Mouse (Mus musculus): ENCODE data around the gene Lyrm9. TPM values are rescaled to one million over a fixed set of nuclear protein-coding genes. Genes with fewer than 3 reads are reported as not detected.

Lyrm9 gene
- total and polyA plus RNA-seq, 3 experiments: 22.0 to 49.4 (median 35.3) TPM

- in situ Hi-C loops (cut with MboI; ENCODE audit: low pct_ligation_motif_present, low pct_unique_long_range_greater_than_20kb, low sequenced_read_pairs) (loop anchor here (10.0 kb wide), 1 partner anchor 264 kb away; no protein-coding TSS in a partner anchor), dilution Hi-C loops (cut with MboI; ENCODE audit: extremely low pct_ligation_motif_present, extremely low pct_unique_long_range_greater_than_20kb, low sequenced_read_pairs) (no loop called here)
- H3K79me2 ChIP-seq (replicated peaks; ENCODE audit: control insufficient read depth, extremely low read depth, insufficient read depth, poor library complexity, severe bottlenecking): no peaks in the 10 kb centered on the region
- TF ChIP-seq CTCF (conservative IDR thresholded peaks at IDR 0.05 in 1 of 2, IDR thresholded peaks at IDR 0.05 in 1 of 2; ENCODE audit: low read depth in 2 of 2, low read length in 2 of 2) (peak; percentile 29 to 74; a peak in 3 of 4 replicates), RAD21 (IDR thresholded peaks at IDR 0.05; ENCODE audit: low read depth, low read length) (peak; percentile 79), SMC3 (IDR thresholded peaks at IDR 0.05; ENCODE audit: low read depth, low read length) (peak; percentile 67), USF1 (IDR thresholded peaks at IDR 0.05; ENCODE audit: low read depth, low read length) (no peak), NRF1 (IDR thresholded peaks at IDR 0.05; ENCODE audit: low read depth, low read length) (no peak), ZMIZ1 (IDR thresholded peaks at IDR 0.05; ENCODE audit: low read depth, low read length) (no peak)
- no peak overlapping the region for H3K27ac ChIP-seq (ENCODE audit: insufficient read depth, low read depth)
- no peak overlapping the region for H3K4me3 ChIP-seq (replicated peaks in 1 of 3; ENCODE audit: low read depth in 2 of 3, low read length in 2 of 3, poor library complexity in 1 of 3)
- H3K4me1 ChIP-seq (ENCODE audit: control insufficient read depth in 1 of 2, insufficient read depth in 2 of 2): peaks cover 3 to 27% of the 10 kb centered on the region in 2 experiments
- no peaks in the 10 kb centered on the region for H3K27me3 ChIP-seq (replicated peaks)
- no peak overlapping the region for H3K4me2 ChIP-seq (ENCODE audit: insufficient read depth, low read depth, poor library complexity, severe bottlenecking)
- peak; percentile 57 for DNase-seq (ENCODE audit: extremely low read depth)
- H3K36me3 ChIP-seq (replicated peaks in 1 of 2; ENCODE audit: control insufficient read depth in 1 of 2, insufficient read depth in 1 of 2, low read length in 1 of 2): peaks cover 0 to 13% of the 10 kb centered on the region in 2 experiments
- H3K9ac ChIP-seq (ENCODE audit: insufficient read depth, low read depth): no peak overlapping the region
- H3K9me3 ChIP-seq (replicated peaks; ENCODE audit: low read length): no peaks in the 10 kb centered on the region
These were observed 2.0 kb downstream of the Lyrm9 start for GRCm38 (mm10) chr11:78828386-78828785.

GRCm38 (mm10) chr11:78829373-78829772 lies 3.0 kb downstream of the Lyrm9 start:
- dilution Hi-C loops (cut with MboI; ENCODE audit: extremely low pct_ligation_motif_present, extremely low pct_unique_long_range_greater_than_20kb, low sequenced_read_pairs): no loop called here
- Histone ChIP-seq H3K79me2 (replicated peaks; ENCODE audit: control insufficient read depth, extremely low read depth, insufficient read depth, poor library complexity, severe bottlenecking) (no peaks in the 10 kb centered on the region), H3K27me3 (replicated peaks) (no peaks in the 10 kb centered on the region), H3K36me3 (replicated peaks in 1 of 2; ENCODE audit: control insufficient read depth in 1 of 2, insufficient read depth in 1 of 2, low read length in 1 of 2) (peaks cover 0 to 15% of the 10 kb centered on the region in 2 experiments), H3K4me3 (replicated peaks in 1 of 3; ENCODE audit: low read depth in 2 of 3, low read length in 2 of 3, poor library complexity in 1 of 3) (no peak overlapping the region), H3K4me1 (ENCODE audit: control insufficient read depth in 1 of 2, insufficient read depth in 2 of 2) (peaks cover 3 to 24% of the 10 kb centered on the region in 2 experiments), H3K4me2 (ENCODE audit: insufficient read depth, low read depth, poor library complexity, severe bottlenecking) (no peak overlapping the region), H3K27ac (ENCODE audit: insufficient read depth, low read depth) (no peak overlapping the region), H3K9me3 (replicated peaks; ENCODE audit: low read length) (no peaks in the 10 kb centered on the region), H3K9ac (ENCODE audit: insufficient read depth, low read depth) (no peak overlapping the region)
- in situ Hi-C loops (cut with MboI; ENCODE audit: low pct_ligation_motif_present, low pct_unique_long_range_greater_than_20kb, low sequenced_read_pairs): loop anchor here (10.0 kb wide), 1 partner anchor 265 kb away; no protein-coding TSS in a partner anchor
- no peak for DNase-seq (ENCODE audit: extremely low read depth)
- TF ChIP-seq ELF1 (IDR thresholded peaks at IDR 0.05; ENCODE audit: low read depth, low read length) (no peak), ZNF384 (IDR thresholded peaks at IDR 0.05; ENCODE audit: low read depth, low read length) (no peak), ETS1 (conservative IDR thresholded peaks at IDR 0.05; ENCODE audit: low read depth, low read length) (no peak), POLR2AphosphoS2 (IDR thresholded peaks at IDR 0.05; ENCODE audit: low read depth, low read length) (no peak), GABPA (IDR thresholded peaks at IDR 0.05; ENCODE audit: insufficient replicate concordance, low read depth, low read length) (no peak), JUND (conservative IDR thresholded peaks at IDR 0.05; ENCODE audit: low read depth, low read length) (no peak), MYC (IDR thresholded peaks at IDR 0.05; ENCODE audit: low read depth, low read length) (no peak), TCF12 (IDR thresholded peaks at IDR 0.05; ENCODE audit: low read depth, low read length) (no peak), RCOR1 (conservative IDR thresholded peaks at IDR 0.05; ENCODE audit: low read depth, low read length) (no peak), KAT2A (IDR thresholded peaks at IDR 0.05; ENCODE audit: insufficient replicate concordance, low read length) (no peak), MAFK (IDR thresholded peaks at IDR 0.05; ENCODE audit: insufficient replicate concordance, low read length) (no peak), MAZ (IDR thresholded peaks at IDR 0.05; ENCODE audit: low read depth, low read length) (no peak)

All from CH12.LX (cell line).